Mouse (Mus musculus) ovary, postnatal 10 days (tissue): ENCODE results near the gene Synrg.
A peak's percentile ranks its signal among the peaks of the same experiment; 100 is the strongest.

Source experiments
- DNase-seq: peaks from one replicate; pipeline ENCODE4 v3.0.0; 2022; ENCODE audit warnings: low spot score

The Synrg gene

GRCm38 (mm10) chr11:83963991-83964921, at the start of gene Synrg:
Gene Synrg (plus strand): TSS chr11:83964428.
- DNase-seq, result peak; percentile 63

- DNase-seq, result no peak
Measured at GRCm38 (mm10) chr11:83914501-83914900, 49.7 kb upstream of the Synrg start.

- DNase-seq, result no peak
Measured at GRCm38 (mm10) chr11:83922600-83922999, 41.6 kb upstream of the Synrg start.

GRCm38 (mm10) chr11:83927097-83927496, 37.1 kb upstream of the Synrg start:
- DNase-seq, result no peak

GRCm38 (mm10) chr11:83932506-83933106, 31.6 kb upstream of the Synrg start:
- no peak for DNase-seq

- DNase-seq, result no peak
Measured at GRCm38 (mm10) chr11:83933376-83933775, 30.9 kb upstream of the Synrg start.

- DNase-seq, result peak; percentile 51
Measured at GRCm38 (mm10) chr11:83935986-83936665, 28.1 kb upstream of the Synrg start.

- no peak for DNase-seq
Measured at GRCm38 (mm10) chr11:83938556-83938955, 25.7 kb upstream of the Synrg start.

- DNase-seq, result peak; percentile 62
Measured at GRCm38 (mm10) chr11:83941950-83942840, 22.0 kb upstream of the Synrg start, which contains the start of gene Ddx52. Gene Ddx52 (plus strand): TSS chr11:83942062.

- no peak for DNase-seq
Measured at GRCm38 (mm10) chr11:83956822-83957221, 7.4 kb upstream of the Synrg start.

- DNase-seq, result no peak
Measured at GRCm38 (mm10) chr11:83961983-83962382, 2.2 kb upstream of the Synrg start.

GRCm38 (mm10) chr11:83967436-83968204, 3.4 kb downstream of the Synrg start:
- no peak for DNase-seq

- DNase-seq, result no peak
Measured at GRCm38 (mm10) chr11:83968205-83968575, 4.0 kb downstream of the Synrg start.

- no peak for DNase-seq
Measured at GRCm38 (mm10) chr11:83969040-83969439, 4.8 kb downstream of the Synrg start.

- DNase-seq, result no peak
Measured at GRCm38 (mm10) chr11:83974561-83975346, 10.5 kb downstream of the Synrg start.

- no peak for DNase-seq
Measured at GRCm38 (mm10) chr11:83975488-83975887, 11.3 kb downstream of the Synrg start.

- DNase-seq, result no peak
Measured at GRCm38 (mm10) chr11:83976236-83976977, 12.2 kb downstream of the Synrg start.

GRCm38 (mm10) chr11:83977810-83978209, 13.6 kb downstream of the Synrg start:
- no peak for DNase-seq

GRCm38 (mm10) chr11:83979992-83980391, 15.8 kb downstream of the Synrg start:
- DNase-seq, result no peak
